Mouse (Mus musculus): ENCODE results near the gene Dcxr.

DNA sequence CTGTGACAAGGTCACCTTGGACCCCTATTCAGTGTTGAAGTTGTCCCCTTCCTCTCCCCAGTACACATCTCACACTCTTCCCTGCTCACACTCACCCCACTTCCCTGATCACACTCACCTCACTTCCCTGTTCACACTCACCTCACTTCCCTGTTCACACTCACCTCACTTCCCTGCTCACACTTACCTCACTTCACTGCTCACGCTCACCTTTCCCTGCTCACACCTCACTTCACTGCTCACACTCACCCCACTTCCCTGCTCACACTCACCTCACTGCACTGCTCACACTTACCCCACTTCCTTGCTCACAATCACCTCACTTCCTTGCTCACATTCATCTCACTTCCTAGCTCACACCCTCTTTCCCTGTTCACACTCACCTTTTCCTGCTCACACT, 4.3 kb upstream of the Dcxr start:
- no peak for TF ChIP-seq POLR2A (IDR thresholded peaks at IDR 0.05; ENCODE audit: low read depth, low read length)
- TF ChIP-seq CTCF (IDR thresholded peaks at IDR 0.05; ENCODE audit: extremely low read depth, insufficient read length, insufficient replicate concordance, low read depth, low read length) = no peak
